Comparison of ENCODE assay signal across 9 mouse cellular contexts in the genomic region with DNA sequence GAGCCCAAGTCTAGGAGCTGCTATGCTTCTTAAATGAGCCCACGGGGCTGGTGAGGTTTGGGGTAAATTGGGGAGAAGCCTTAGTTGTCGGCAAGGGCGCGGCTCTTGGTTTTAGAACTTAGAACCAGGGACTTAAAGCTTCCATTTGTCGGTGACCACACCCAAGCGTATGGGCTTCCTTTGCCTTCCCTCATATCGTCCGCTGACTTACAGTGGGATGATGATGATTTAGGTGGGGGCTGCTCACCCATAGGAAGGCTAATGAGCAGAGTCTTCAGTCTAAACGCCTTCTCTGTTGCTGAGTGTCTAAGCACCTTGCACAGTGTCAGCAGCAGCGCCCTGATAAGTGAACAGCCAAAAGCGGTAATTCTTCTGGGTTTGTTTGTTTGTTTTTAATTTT. TPM values are rescaled to one million over a fixed set of nuclear protein-coding genes. Genes with fewer than 3 reads are reported as not detected.
DNase-seq lines count a peak whose midpoint lies in the region; ATAC-seq and TF ChIP-seq lines count a peak whose summit lies in the region.
"Had no signal": no experiment of that assay in that cellular context is flagged by ENCODE, and none has a peak within 500 bp of the region (broad histone marks: within the 10 kb centered on the region; RNA-seq: fewer than 3 reads in every experiment).

No protein-coding gene starts in this region.

- peak overlapping the region; percentile 52; the same call in 1 of the 2 replicates for H3K9ac ChIP-seq in intestine, embryonic 16.5 days (ENCODE audit: low read depth, low read length)
- peak overlapping the region; percentile 88 for H3K9ac ChIP-seq in neural tube, embryonic 12.5 days

- DNase-seq in layer of hippocampus, adult 2 months (ENCODE audit: low spot score in 2 of 2) = no peak
- DNase-seq in layer of hippocampus, adult 9-11 months = no peak
- no peak for DNase-seq in forebrain, embryonic 10.5 days (ENCODE audit: extremely low spot score, low spot score)
- DNase-seq in frontal cortex, postnatal 36 days (ENCODE audit: low spot score in 2 of 2) = no peak
- no peak for DNase-seq in layer of hippocampus, adult 9-10 months (ENCODE audit: low spot score)
- DNase-seq in lung, postnatal 4 days = no peak

- no peak for TF ChIP-seq CTCF in layer of hippocampus, adult 2 months (conservative IDR thresholded peaks at IDR 0.05)

- WGBS in forebrain, embryonic 10.5 days = 20% methylated on average over 11 of the region's 11 CpGs
- 19% methylated on average over 11 of the region's 11 CpGs for WGBS in intestine, embryonic 16.5 days
- WGBS in neural tube, embryonic 12.5 days = 13% methylated on average over 11 of the region's 11 CpGs

- no peak for ATAC-seq in intestine, embryonic 16.5 days
- no peak for ATAC-seq in neural tube, embryonic 12.5 days (ENCODE audit: low FRiP score, low read depth)

- H3K4me2 ChIP-seq in intestine, embryonic 16.5 days (ENCODE audit: low read depth, low read length) = peak overlapping the region; percentile 96
- H3K4me2 ChIP-seq in neural tube, embryonic 12.5 days (replicated peaks) = peak overlapping the region; percentile 70

- H3K9me3 ChIP-seq in forebrain, embryonic 10.5 days = no peaks in the 10 kb centered on the region
- no peaks in the 10 kb centered on the region for H3K9me3 ChIP-seq in intestine, embryonic 16.5 days (ENCODE audit: control insufficient read depth, low read length)
- H3K9me3 ChIP-seq in neural tube, embryonic 12.5 days = no peaks in the 10 kb centered on the region

- H3K27me3 ChIP-seq in forebrain, embryonic 10.5 days (ENCODE audit: poor library complexity, severe bottlenecking) = peaks cover 59% of the 10 kb centered on the region
- H3K27me3 ChIP-seq in intestine, embryonic 16.5 days (replicated peaks; ENCODE audit: control insufficient read depth, insufficient read depth, low read length) = peaks cover 37% of the 10 kb centered on the region
- H3K27me3 ChIP-seq in neural tube, embryonic 12.5 days (replicated peaks) = no peaks in the 10 kb centered on the region

- H3K4me1 ChIP-seq in forebrain, embryonic 10.5 days = peaks cover 70% of the 10 kb centered on the region
- H3K4me1 ChIP-seq in intestine, embryonic 16.5 days (ENCODE audit: control insufficient read depth, insufficient read depth, low read length) = peaks cover 18% of the 10 kb centered on the region
- peaks cover 31% of the 10 kb centered on the region for H3K4me1 ChIP-seq in neural tube, embryonic 12.5 days

- no peak overlapping the region for H3K27ac ChIP-seq in layer of hippocampus, adult 2 months
- peak overlapping the region; percentile 92 for H3K27ac ChIP-seq in forebrain, embryonic 10.5 days
- no peak overlapping the region for H3K27ac ChIP-seq in intestine, embryonic 16.5 days (ENCODE audit: low read length)
- peak overlapping the region; percentile 68 for H3K27ac ChIP-seq in neural tube, embryonic 12.5 days

- peak overlapping the region; percentile 68 for H3K4me3 ChIP-seq in layer of hippocampus, adult 2 months
- peak overlapping the region; percentile 75 for H3K4me3 ChIP-seq in forebrain, embryonic 10.5 days
- H3K4me3 ChIP-seq in intestine, embryonic 16.5 days (ENCODE audit: low read length) = peak overlapping the region; percentile 53
- H3K4me3 ChIP-seq in neural tube, embryonic 12.5 days = peak overlapping the region; percentile 76

- H3K36me3 ChIP-seq in forebrain, embryonic 10.5 days (replicated peaks) = peaks cover 21% of the 10 kb centered on the region
- no peaks in the 10 kb centered on the region for H3K36me3 ChIP-seq in intestine, embryonic 16.5 days (ENCODE audit: control insufficient read depth, insufficient read depth, low read length)
- no peaks in the 10 kb centered on the region for H3K36me3 ChIP-seq in neural tube, embryonic 12.5 days

RNA-seq across cellular contexts. Expression of gene Dpysl5, which starts 2.3 kb away (rescaled TPM):
- 10 to 100 TPM; 30.1 to 30.7 TPM for total RNA-seq in layer of hippocampus, adult 2 months (2021)
- polyA plus RNA-seq in forebrain, embryonic 10.5 days (2016; fragmentation: Nextera tagmentation; extraction: Ambion mirVana) = 61.5 and 64.0 TPM in 2 replicates
- polyA plus RNA-seq in intestine, embryonic 16.5 days (2015; fragmentation: Nextera tagmentation; extraction: Ambion mirVana) = 5.7 and 6.1 TPM in 2 replicates
- 138 and 150 TPM in 2 replicates for polyA plus RNA-seq in neural tube, embryonic 12.5 days (2016; fragmentation: Nextera tagmentation; extraction: Ambion mirVana)
- total RNA-seq: common myeloid progenitor, adult 5-6 weeks had no signal

RNA-seq across cellular contexts. Expression of gene Cenpa, which starts 47.1 kb away (rescaled TPM):
- total RNA-seq in layer of hippocampus, adult 2 months (2021) = 1 to 10 TPM; 3.7 to 7.1 TPM
- 439 and 473 TPM in 2 replicates for polyA plus RNA-seq in forebrain, embryonic 10.5 days (2016; fragmentation: Nextera tagmentation; extraction: Ambion mirVana)
- 166 and 186 TPM in 2 replicates for polyA plus RNA-seq in intestine, embryonic 16.5 days (2015; fragmentation: Nextera tagmentation; extraction: Ambion mirVana)
- polyA plus RNA-seq in neural tube, embryonic 12.5 days (2016; fragmentation: Nextera tagmentation; extraction: Ambion mirVana) = 210 and 233 TPM in 2 replicates

Comparison
In these comparisons a context has a peak if more than half of its experiments do, and no peak if none do; other contexts are left out.
1. H3K27ac ChIP-seq: peak in forebrain, embryonic 10.5 days (single experiment) and neural tube, embryonic 12.5 days (single experiment); none in layer of hippocampus, adult 2 months (single experiment) and intestine, embryonic 16.5 days (single experiment).
2. Peak in every context shown above with its lines, with median percentiles within 50 percentile points of each other: H3K4me3 ChIP-seq.